Mouse (Mus musculus): ENCODE data around the gene Rtp4. TPM values are rescaled to one million over a fixed set of nuclear protein-coding genes. Genes with fewer than 3 reads are reported as not detected.

Rtp4 gene
- polyA plus RNA-seq, 1 experiment from 2014 or later: 2.0 TPM

GRCm38 (mm10) chr16:23606651-23607050 lies 86.6 kb downstream of the Rtp4 start:
- Histone ChIP-seq H3K4me3 (no peak overlapping the region), H3K4me2 (replicated peaks) (no peak overlapping the region), H3K27ac (no peak overlapping the region), H3K9ac (no peak overlapping the region), H3K4me1 (no peaks in the 10 kb centered on the region), H3K36me3 (no peaks in the 10 kb centered on the region), H3K27me3 (replicated peaks) (no peaks in the 10 kb centered on the region), H3K9me3 (no peaks in the 10 kb centered on the region)
- ATAC-seq (ENCODE audit: low FRiP score, low read depth): no peak
- 95% methylated on average over 7 of the region's 7 CpGs for WGBS

DNA sequence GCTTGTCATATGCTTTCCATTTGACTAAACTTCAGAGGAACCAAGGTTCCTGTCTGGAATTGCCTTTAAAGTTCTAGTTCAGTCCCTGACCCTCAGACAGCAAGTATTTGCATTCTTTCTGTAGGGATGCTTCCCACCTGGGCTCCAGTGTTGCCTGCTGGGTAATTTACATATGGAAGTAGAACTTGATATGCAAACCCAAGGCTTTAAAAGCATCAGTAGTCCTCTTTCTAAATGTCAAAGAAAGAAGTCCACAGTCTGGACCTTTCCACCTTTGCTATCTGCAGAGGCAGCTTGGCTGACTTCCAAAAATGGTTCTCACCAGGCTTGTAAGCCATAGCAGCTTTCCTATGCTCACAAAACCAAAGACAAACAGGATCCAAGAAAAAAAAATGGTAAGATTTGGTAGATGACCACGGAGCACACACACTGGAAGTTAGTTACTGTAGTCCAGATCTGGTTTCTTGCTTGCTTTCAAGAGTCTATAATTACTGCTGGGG lies 87.9 kb downstream of the Rtp4 start:
- H3K9me3 ChIP-seq: no peaks in the 10 kb centered on the region
- H3K4me3 ChIP-seq: no peak overlapping the region
- no peaks in the 10 kb centered on the region for H3K36me3 ChIP-seq
- no peak overlapping the region for H3K27ac ChIP-seq
- no peak overlapping the region for H3K9ac ChIP-seq
- no peaks in the 10 kb centered on the region for H3K27me3 ChIP-seq (replicated peaks)
- WGBS: 48% methylated on average over 1 of the region's 1 CpGs
- no peak for ATAC-seq (ENCODE audit: low FRiP score, low read depth)
- no peaks in the 10 kb centered on the region for H3K4me1 ChIP-seq
- H3K4me2 ChIP-seq (replicated peaks): no peak overlapping the region

DNA sequence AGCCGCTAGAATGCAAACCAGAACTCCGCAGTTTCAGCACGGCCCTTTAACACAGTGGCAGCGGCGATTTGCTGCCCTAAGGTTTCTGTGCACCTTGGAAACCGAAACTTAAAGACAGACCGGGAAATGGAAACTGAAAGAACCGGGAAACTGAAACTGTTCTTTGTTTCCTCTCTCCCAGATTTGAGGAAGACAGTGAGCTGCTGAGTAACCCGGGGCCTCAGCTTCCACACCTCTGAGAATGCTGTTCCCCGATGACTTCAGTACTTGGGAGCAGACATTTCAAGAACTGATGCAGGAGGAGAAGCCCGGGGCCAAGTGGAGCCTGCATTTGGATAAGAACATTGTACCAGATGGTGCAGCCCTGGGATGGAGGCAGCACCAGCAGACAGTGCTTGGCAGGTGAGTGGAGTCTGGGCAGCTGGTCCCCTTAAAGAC lies 89.7 kb downstream of the Rtp4 start:
- no peaks in the 10 kb centered on the region for H3K27me3 ChIP-seq (replicated peaks)
- peak overlapping the region; percentile 23; the same call in 1 of the 2 replicates for H3K4me2 ChIP-seq (replicated peaks)
- 47% methylated on average over 11 of the region's 11 CpGs for WGBS

DNA sequence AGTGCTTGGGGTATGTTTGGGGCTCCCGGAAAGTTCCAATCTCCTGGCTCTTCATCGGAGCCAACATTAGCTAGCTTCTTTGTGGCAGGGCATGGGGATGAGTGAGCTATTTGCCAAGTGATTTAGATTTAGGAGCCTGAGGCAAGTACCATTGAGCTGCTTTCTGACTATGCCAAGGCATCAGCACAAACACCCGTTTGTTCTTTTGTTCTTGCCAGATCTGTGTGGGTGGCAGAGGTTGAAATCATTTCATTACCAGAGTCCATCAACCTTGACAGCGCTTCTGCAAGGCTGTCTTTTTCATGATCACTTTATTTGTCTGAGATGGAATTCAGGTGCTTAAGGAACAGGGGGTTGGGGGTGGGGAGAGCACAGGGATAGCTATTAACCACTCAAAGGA lies 104.1 kb downstream of the Rtp4 start:
- no peaks in the 10 kb centered on the region for H3K4me1 ChIP-seq
- H3K4me2 ChIP-seq (replicated peaks): no peak overlapping the region
- WGBS: 54% methylated on average over 4 of the region's 4 CpGs
- H3K4me3 ChIP-seq: no peak overlapping the region
- H3K9me3 ChIP-seq: no peaks in the 10 kb centered on the region
- H3K27me3 ChIP-seq (replicated peaks): no peaks in the 10 kb centered on the region
- no peak for ATAC-seq (ENCODE audit: low FRiP score, low read depth)
- H3K27ac ChIP-seq: no peak overlapping the region
- H3K36me3 ChIP-seq: no peaks in the 10 kb centered on the region
- no peak overlapping the region for H3K9ac ChIP-seq

More for the DNA sequence above, 89.7 kb downstream of the Rtp4 start:
- no peaks in the 10 kb centered on the region for H3K9me3 ChIP-seq
- ATAC-seq (ENCODE audit: low FRiP score, low read depth): no peak
- H3K9ac ChIP-seq: no peak overlapping the region
- no peak overlapping the region for H3K27ac ChIP-seq
- no peaks in the 10 kb centered on the region for H3K4me1 ChIP-seq
- H3K4me3 ChIP-seq: no peak overlapping the region
- no peaks in the 10 kb centered on the region for H3K36me3 ChIP-seq

- WGBS: 66% methylated on average over 2 of the region's 2 CpGs
- no peaks in the 10 kb centered on the region for H3K4me1 ChIP-seq
These were observed 111.4 kb downstream of the Rtp4 start for GRCm38 (mm10) chr16:23631531-23631930.

GRCm38 (mm10) chr16:23632681-23633080 lies 112.6 kb downstream of the Rtp4 start:
- H3K4me1 ChIP-seq: no peaks in the 10 kb centered on the region
- no peak overlapping the region for H3K9ac ChIP-seq
- 68% methylated on average over 2 of the region's 2 CpGs for WGBS
- no peak overlapping the region for H3K4me2 ChIP-seq (replicated peaks)
- ATAC-seq (ENCODE audit: low FRiP score, low read depth): no peak
- no peaks in the 10 kb centered on the region for H3K9me3 ChIP-seq
- H3K27ac ChIP-seq: no peak overlapping the region
- no peaks in the 10 kb centered on the region for H3K27me3 ChIP-seq (replicated peaks)
- H3K36me3 ChIP-seq: no peaks in the 10 kb centered on the region
- H3K4me3 ChIP-seq: no peak overlapping the region

More at GRCm38 (mm10) chr16:23631531-23631930, 111.4 kb downstream of the Rtp4 start:
- no peak overlapping the region for H3K4me3 ChIP-seq
- no peak for ATAC-seq (ENCODE audit: low FRiP score, low read depth)
- H3K27ac ChIP-seq: no peak overlapping the region
- no peaks in the 10 kb centered on the region for H3K27me3 ChIP-seq (replicated peaks)
- no peaks in the 10 kb centered on the region for H3K36me3 ChIP-seq
- H3K9me3 ChIP-seq: no peaks in the 10 kb centered on the region
- H3K9ac ChIP-seq: no peak overlapping the region
- H3K4me2 ChIP-seq (replicated peaks): no peak overlapping the region

GRCm38 (mm10) chr16:23653028-23653427 lies 132.9 kb downstream of the Rtp4 start:
- H3K4me1 ChIP-seq: no peaks in the 10 kb centered on the region
- H3K27me3 ChIP-seq (replicated peaks): no peaks in the 10 kb centered on the region
- no peak overlapping the region for H3K9ac ChIP-seq
- H3K4me3 ChIP-seq: no peak overlapping the region
- H3K9me3 ChIP-seq: no peaks in the 10 kb centered on the region
- 96% methylated on average over 5 of the region's 5 CpGs for WGBS
- H3K36me3 ChIP-seq: no peaks in the 10 kb centered on the region
- H3K4me2 ChIP-seq (replicated peaks): no peak overlapping the region
- no peak overlapping the region for H3K27ac ChIP-seq
- ATAC-seq (ENCODE audit: low FRiP score, low read depth): no peak

- Histone ChIP-seq H3K4me1 (no peaks in the 10 kb centered on the region), H3K9ac (no peak overlapping the region), H3K27ac (no peak overlapping the region), H3K4me3 (no peak overlapping the region), H3K9me3 (no peaks in the 10 kb centered on the region), H3K36me3 (no peaks in the 10 kb centered on the region), H3K4me2 (replicated peaks) (no peak overlapping the region), H3K27me3 (replicated peaks) (no peaks in the 10 kb centered on the region)
- ATAC-seq (ENCODE audit: low FRiP score, low read depth): no peak
- WGBS: 75% methylated on average over 4 of the region's 4 CpGs
These were observed 133.4 kb downstream of the Rtp4 start for GRCm38 (mm10) chr16:23653479-23653878.

DNA sequence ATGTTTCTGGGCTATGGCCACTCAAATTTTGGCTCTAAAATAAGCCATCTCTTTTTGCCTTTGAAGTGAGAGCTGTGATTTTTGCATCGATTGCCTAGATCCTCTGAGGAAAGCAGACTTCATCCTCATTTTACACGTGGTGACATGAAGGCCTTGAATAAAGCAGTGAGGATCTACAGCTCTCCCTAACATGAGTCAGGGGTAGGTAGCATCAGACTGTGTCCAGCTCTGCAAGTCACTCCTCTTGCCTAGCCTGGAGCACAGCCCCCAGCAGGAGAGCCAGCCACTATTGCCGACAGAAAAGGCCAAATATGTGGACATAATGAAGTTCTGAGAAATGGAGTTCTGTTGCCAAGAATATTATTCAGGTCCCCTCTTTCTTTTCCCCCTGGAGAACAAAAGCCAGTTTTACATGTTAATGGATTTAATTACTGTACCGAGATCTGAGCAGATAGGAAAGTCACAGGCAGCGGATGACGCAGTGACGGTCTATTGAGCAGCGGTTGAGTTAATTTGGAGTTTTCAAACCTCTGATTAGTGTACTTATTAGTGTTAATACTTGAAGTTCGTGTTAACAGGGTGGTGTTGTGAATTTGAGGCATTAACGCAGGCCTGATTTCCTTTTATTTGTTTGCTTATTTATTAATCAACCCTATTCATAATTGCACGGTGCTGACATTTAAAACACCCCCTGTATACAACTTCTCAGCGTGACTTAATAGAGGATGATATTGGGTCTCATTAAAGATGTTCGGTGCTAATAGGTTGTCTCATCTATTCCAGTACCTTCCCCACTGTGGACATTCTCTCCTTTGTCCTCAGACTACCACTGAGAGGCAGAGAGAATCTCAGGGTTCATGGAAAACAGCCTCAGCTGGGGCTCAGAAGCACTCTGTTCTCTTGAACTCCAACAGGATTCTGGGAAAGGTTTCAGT lies 139.8 kb downstream of the Rtp4 start:
- H3K4me1 ChIP-seq: no peaks in the 10 kb centered on the region
- no peak overlapping the region for H3K4me3 ChIP-seq
- WGBS: 75% methylated on average over 13 of the region's 13 CpGs
- no peak overlapping the region for H3K27ac ChIP-seq
- H3K9ac ChIP-seq: no peak overlapping the region
- ATAC-seq (ENCODE audit: low FRiP score, low read depth): no peak
- no peaks in the 10 kb centered on the region for H3K27me3 ChIP-seq (replicated peaks)
- H3K36me3 ChIP-seq: no peaks in the 10 kb centered on the region
- H3K9me3 ChIP-seq: no peaks in the 10 kb centered on the region
- H3K4me2 ChIP-seq (replicated peaks): no peak overlapping the region

Other genes with a start within 250 kb of the Rtp4 start
- not detected in 2 replicates for gene Rtp1, start 91.2 kb upstream of the Rtp4 start, polyA plus RNA-seq (2016; fragmentation: Nextera tagmentation; extraction: Ambion mirVana)
- gene Masp1, start 524 bp downstream of the Rtp4 start, polyA plus RNA-seq (2016; fragmentation: Nextera tagmentation; extraction: Ambion mirVana): 31.0 and 35.5 TPM in 2 replicates